Mouse (Mus musculus) stomach, postnatal 0 days (tissue): Measurements from ENCODE around the gene Chst11.

Experiments
- CTCF ChIP-seq: IDR thresholded peaks from 2 replicates; pipeline ENCODE4 v1.5.1; 2016; ENCODE audit warnings: antibody characterized with exemption, low read depth, mild to moderate bottlenecking, moderate library complexity
- EP300 ChIP-seq: optimal IDR thresholded peaks from 2 replicates; pipeline ENCODE3; 2016; ENCODE audit warnings: antibody characterized with exemption

- TF ChIP-seq EP300, result no peak
- no peak for TF ChIP-seq CTCF
Measured at GRCm38 (mm10) chr10:83108946-83109345, 123.6 kb downstream of the Chst11 start.
